Mouse (Mus musculus) inflammation-experienced regulatory T-cells, adult 6 months (primary cell): ENCODE data around the gene Arpc1b. TPM values are rescaled to one million over a fixed set of nuclear protein-coding genes. Genes with fewer than 3 reads are reported as not detected.
"Not testable (repeated sequence)": the region's sequence is repeated elsewhere in the genome, so short reads cannot be mapped to it uniquely, and the experiment has no call there.

ENCODE experiments used
- ATAC-seq: one replicate; pipeline ENCODE4 v1.8.0; 2017
- polyA plus RNA-seq, 3 experiments: library from polyadenylated mRNA; unstranded; fragments of 100-300 nt; shearing (Covaris generic); gene quantifications; one replicate each; pipeline ENCODE4 v1.2.1; 2017

Gene Arpc1b
- polyA plus RNA-seq, 3 experiments from 2014 or later, result 806 to 1,201 (median 880) TPM

GRCm38 (mm10) chr5:145114606-145115473 lies 825 bp downstream of the Arpc1b start:
- ATAC-seq, result peak; percentile 31

DNA sequence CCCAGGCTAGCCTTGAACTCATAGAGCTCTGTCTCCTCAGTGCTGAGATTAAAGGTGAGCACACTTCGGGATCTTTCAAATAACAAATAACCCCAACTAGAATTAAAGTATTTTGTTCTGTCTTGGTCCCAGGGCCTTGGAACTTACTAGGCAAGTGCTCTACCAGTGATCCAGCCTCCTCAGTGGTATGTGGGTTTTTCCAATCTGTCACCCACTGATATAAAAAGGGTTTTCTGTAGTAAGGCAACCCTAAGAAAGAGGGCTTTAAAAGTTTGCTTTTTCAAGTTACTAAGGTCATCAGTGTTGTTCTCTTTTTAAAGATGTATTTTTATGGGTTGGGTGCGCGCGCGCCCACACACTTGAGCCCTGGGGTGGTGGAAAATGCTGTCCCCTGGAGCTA lies 1.7 kb downstream of the Arpc1b start:
- no peak for ATAC-seq

GRCm38 (mm10) chr5:145116316-145116715 lies 2.3 kb downstream of the Arpc1b start:
- ATAC-seq, result peak; percentile 85

GRCm38 (mm10) chr5:145116916-145117315 lies 2.9 kb downstream of the Arpc1b start:
- no peak for ATAC-seq

DNA sequence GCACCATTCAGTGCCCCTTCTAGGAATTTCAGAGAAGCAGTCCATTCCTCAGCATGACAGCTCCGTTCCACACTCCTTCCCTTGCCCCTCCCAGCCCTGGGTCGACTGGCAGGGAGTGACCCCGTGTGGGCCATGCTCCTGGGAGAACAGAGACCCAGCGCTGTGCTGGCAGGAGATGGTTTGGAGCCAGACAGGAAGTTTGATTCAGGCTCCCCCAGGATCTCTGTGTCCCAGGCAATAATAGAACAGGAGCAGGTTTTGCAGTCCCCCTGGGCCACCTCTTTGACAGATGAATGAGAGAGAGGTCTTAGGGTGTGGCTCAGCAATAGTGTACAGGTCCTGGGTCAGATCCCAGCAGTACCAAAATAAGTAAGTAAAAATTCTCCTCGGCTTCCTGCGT lies 4.0 kb downstream of the Arpc1b start:
- ATAC-seq, result no peak

- no peak for ATAC-seq
These were observed 4.4 kb downstream of the Arpc1b start for GRCm38 (mm10) chr5:145118461-145118860.

- ATAC-seq, result no peak
These were observed 5.4 kb downstream of the Arpc1b start for GRCm38 (mm10) chr5:145119385-145119784.

- ATAC-seq, result no peak
These were observed 6.9 kb downstream of the Arpc1b start for GRCm38 (mm10) chr5:145120921-145121320.

GRCm38 (mm10) chr5:145123396-145123795 lies 9.4 kb downstream of the Arpc1b start:
- ATAC-seq, result no peak

- ATAC-seq, result no peak
These were observed 12.6 kb downstream of the Arpc1b start for GRCm38 (mm10) chr5:145126580-145126979.

GRCm38 (mm10) chr5:145129124-145129523 lies 15.1 kb downstream of the Arpc1b start:
- no peak for ATAC-seq

GRCm38 (mm10) chr5:145129773-145130172 lies 15.8 kb downstream of the Arpc1b start:
- ATAC-seq, result not testable (repeated sequence)

DNA sequence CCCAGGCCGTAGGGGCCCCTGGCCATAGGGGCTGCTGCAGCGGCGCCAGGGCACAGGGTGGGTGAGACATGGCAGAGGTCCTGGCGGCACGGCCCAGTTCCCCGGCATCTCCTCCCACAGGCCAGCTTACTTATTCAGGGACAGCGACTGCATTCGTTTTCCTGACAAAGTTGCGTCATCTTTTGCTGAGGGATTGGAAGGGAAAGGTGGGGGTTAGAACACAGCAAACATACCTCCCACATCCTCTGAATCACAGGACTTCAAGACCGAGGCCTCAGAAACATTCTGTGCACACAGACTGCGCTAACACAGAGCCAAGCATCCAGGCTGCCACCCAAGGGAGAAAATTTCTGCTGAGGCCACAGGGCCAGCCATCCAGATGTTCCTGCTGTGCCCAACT lies 16.2 kb downstream of the Arpc1b start:
- no peak for ATAC-seq

DNA sequence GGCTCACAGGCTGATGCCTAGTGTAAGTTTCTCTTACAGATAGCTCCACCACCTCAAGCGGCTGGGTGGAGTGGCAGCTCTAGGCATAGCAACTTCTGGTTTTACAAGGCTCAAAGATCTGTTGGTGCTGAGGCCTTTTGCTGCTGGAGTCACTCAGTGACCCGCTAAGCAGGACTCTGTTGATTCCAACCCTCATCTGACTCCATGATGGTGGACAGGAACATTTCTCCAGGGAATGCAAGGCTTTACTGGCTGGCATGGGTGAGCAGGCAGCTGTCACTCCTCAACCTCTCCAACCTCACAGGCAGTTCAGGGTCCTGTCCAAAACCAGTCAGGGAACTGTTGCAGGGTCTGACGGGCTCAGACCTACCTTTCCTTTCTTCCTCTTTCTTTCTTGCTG lies 17.0 kb downstream of the Arpc1b start:
- ATAC-seq, result no peak

- not testable (repeated sequence) for ATAC-seq
These were observed 19.3 kb downstream of the Arpc1b start for GRCm38 (mm10) chr5:145133275-145133674.

GRCm38 (mm10) chr5:145138836-145139235 lies 24.8 kb downstream of the Arpc1b start:
- ATAC-seq, result no peak

DNA sequence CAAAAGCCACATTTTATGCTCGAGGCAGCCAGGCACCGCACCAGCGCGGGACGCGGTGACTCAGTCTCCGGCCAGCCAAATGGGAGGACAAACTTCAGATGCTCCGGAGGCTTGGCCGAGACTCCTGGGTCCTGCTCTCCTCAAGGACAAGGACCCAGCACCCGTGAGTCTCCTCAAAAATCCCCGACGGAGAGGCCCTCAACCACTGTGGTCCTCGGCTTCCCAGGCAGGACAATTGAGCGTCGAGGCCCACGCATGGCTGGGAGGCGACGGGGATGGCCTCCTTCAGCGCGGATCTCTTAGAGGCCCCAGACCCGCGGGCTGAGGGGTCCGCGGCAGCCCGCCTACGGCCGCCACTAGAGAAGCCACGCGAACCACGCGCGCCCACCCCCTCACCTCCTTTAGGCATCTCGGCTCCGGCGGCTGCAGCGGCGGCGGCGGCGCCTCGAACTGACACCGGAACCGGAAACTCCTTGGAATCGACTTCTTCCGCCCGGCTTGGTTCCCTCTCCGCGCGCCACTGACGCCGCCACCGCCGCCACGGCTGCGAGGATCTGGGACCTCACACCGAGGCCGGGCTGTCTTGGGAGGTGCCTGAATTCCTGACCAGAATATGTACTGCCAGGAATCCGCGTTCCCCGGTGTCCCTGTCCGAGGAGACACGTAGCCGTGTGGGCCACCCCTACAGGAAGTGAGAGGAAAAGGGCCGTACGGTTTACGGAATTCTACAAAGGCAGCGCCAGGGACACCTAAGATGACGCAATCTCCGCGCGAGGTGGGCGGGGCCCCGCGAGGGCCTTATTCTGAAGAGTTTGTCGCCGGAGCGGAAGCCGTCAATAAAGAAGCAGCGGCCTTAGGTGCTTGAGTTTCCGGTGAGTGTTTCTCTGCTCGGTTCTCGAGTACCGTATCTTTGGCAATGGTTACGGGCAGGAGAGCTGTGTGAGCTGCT lies 25.8 kb downstream of the Arpc1b start, which contains the start of the genes Pdap1 and Bud31:
Gene Pdap1 (minus strand): TSS at position 668 of the 949 bp plus-strand sequence.
Gene Bud31 (plus strand): TSS at position 792 of the 949 bp plus-strand sequence.
- ATAC-seq, result peak; percentile 88

DNA sequence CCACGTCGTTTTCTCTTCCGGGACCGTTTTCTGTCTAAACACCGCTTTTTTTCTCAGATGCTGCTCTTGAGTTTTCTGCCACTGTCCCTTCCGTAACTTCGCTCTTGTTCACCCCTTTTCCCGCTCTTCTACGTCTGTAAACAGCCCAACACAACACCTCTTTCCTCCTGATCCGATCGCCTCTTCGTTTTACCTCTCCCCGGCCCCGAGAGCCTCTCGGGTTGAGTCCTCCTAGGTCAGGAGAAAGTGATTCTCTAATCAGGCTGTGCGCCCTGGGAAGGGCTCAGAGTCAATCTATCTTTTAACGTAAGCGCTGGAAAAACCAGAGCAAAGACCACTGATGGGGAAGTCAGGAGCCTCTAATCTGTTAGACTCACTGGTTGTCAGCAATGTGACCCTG lies 26.6 kb downstream of the Arpc1b start:
- no peak for ATAC-seq

DNA sequence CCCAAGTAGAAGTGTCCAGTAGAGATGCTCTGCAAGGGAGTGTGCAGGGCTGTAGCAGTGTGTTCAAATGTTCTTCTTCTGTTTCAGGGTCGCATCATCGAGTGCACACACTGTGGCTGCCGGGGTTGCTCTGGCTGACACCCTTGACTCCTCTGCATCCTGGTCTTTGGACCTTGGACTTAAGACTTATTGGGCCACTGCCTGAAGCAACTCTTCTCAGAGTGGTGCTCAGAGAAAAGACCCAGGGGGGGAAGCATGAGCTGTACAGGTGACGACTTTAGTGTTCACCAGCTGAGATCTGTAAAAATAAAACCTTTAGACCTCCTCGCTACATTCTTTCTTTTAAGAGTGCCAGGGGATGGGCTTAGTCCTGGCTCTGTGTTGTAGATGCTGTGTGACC lies 33.7 kb downstream of the Arpc1b start:
- no peak for ATAC-seq

- ATAC-seq, result no peak
These were observed 35.3 kb downstream of the Arpc1b start for GRCm38 (mm10) chr5:145149294-145149693.

GRCm38 (mm10) chr5:145152690-145153089 lies 38.7 kb downstream of the Arpc1b start:
- ATAC-seq, result no peak

GRCm38 (mm10) chr5:145161361-145161760 lies 47.3 kb downstream of the Arpc1b start:
- no peak for ATAC-seq

GRCm38 (mm10) chr5:145164710-145165109 lies 50.7 kb downstream of the Arpc1b start:
- no peak for ATAC-seq
